Mouse (Mus musculus): ENCODE measurements around the gene Olfr1322. TPM values are rescaled to one million over a fixed set of nuclear protein-coding genes. Genes with fewer than 3 reads are reported as not detected.

Gene Olfr1322
- not detected in 2 replicates for polyA plus RNA-seq (2011; ENCODE audit: insufficient read depth, insufficient read length, low read depth, missing spikeins)

GRCm38 (mm10) chrX:49891383-49891782 is at the start of gene Olfr1322:
TSS of gene Olfr1322 (minus strand) at chrX:49891483.
- Histone ChIP-seq H3K4me3 (ENCODE audit: low read depth, low read length) (no peak within 1 kb of the TSS), H3K9me3 (replicated peaks; ENCODE audit: control insufficient read depth, insufficient read depth, low read length, poor library complexity, severe bottlenecking) (no peaks in the 10 kb centered on the region), H3K4me1 (ENCODE audit: control insufficient read depth, insufficient read depth, low read length) (no peaks in the 10 kb centered on the region), H3K9ac (ENCODE audit: low read depth, poor library complexity, severe bottlenecking) (no peak within 1 kb of the TSS), H3K27me3 (ENCODE audit: control insufficient read depth, insufficient read depth, low read length, poor library complexity, severe bottlenecking) (no peaks in the 10 kb centered on the region), H3K27ac (ENCODE audit: insufficient read depth, low read length) (no peak within 1 kb of the TSS), H3K36me3 (ENCODE audit: control insufficient read depth, insufficient read depth, low read length, poor library complexity, severe bottlenecking) (no peaks in the 10 kb centered on the region)
- TF ChIP-seq EP300 (IDR thresholded peaks at IDR 0.05; ENCODE audit: insufficient read depth, low read depth, low read length) (no peak), POLR2A (IDR thresholded peaks at IDR 0.05; ENCODE audit: insufficient read depth, low read length) (no peak), CTCF (IDR thresholded peaks at IDR 0.05; ENCODE audit: low read depth, low read length) (no peak)

GRCm38 (mm10) chrX:49877651-49878349 is 13.5 kb downstream of the Olfr1322 start:
- H3K9ac ChIP-seq (ENCODE audit: low read depth, poor library complexity, severe bottlenecking): no peak overlapping the region
- H3K36me3 ChIP-seq (ENCODE audit: control insufficient read depth, insufficient read depth, low read length, poor library complexity, severe bottlenecking): no peaks in the 10 kb centered on the region
- H3K9me3 ChIP-seq (replicated peaks; ENCODE audit: control insufficient read depth, insufficient read depth, low read length, poor library complexity, severe bottlenecking): no peaks in the 10 kb centered on the region
- TF ChIP-seq CTCF (IDR thresholded peaks at IDR 0.05; ENCODE audit: low read depth, low read length): no peak
- no peak overlapping the region for H3K4me3 ChIP-seq (ENCODE audit: low read depth, low read length)
- no peaks in the 10 kb centered on the region for H3K27me3 ChIP-seq (ENCODE audit: control insufficient read depth, insufficient read depth, low read length, poor library complexity, severe bottlenecking)
- H3K27ac ChIP-seq (ENCODE audit: insufficient read depth, low read length): no peak overlapping the region
- H3K4me1 ChIP-seq (ENCODE audit: control insufficient read depth, insufficient read depth, low read length): no peaks in the 10 kb centered on the region

Other genes with a start within 250 kb of the Olfr1322 start
- not detected in 2 replicates for gene Olfr1320, start 219.2 kb downstream of the Olfr1322 start, polyA plus RNA-seq (2011; ENCODE audit: insufficient read depth, insufficient read length, low read depth, missing spikeins)
- gene Olfr1321, start 156.4 kb downstream of the Olfr1322 start, polyA plus RNA-seq (2011; ENCODE audit: insufficient read depth, insufficient read length, low read depth, missing spikeins): not detected in 2 replicates
- 7.2 and 10.3 TPM in 2 replicates for gene Igsf1, start 93.7 kb downstream of the Olfr1322 start, polyA plus RNA-seq (2011; ENCODE audit: insufficient read depth, insufficient read length, low read depth, missing spikeins)
- gene Olfr1323, start 127.9 kb upstream of the Olfr1322 start, polyA plus RNA-seq (2011; ENCODE audit: insufficient read depth, insufficient read length, low read depth, missing spikeins): not detected in 2 replicates